Mouse (Mus musculus) B cell, adult 62 days (primary cell): ENCODE data around the gene Apbb1ip. TPM values are rescaled to one million over a fixed set of nuclear protein-coding genes. Genes with fewer than 3 reads are reported as not detected.

Source experiments
- total RNA-seq: library from RNA; stranded (reverse); gene quantifications from 4 replicates; pipeline ENCODE4 v1.2.4, GENCODE M21; 2023

Gene Apbb1ip
- 127 to 142 TPM (median 132 TPM) in 4 replicates for total RNA-seq

GRCm38 (mm10) chr2:22773549-22774180 lies at the start of gene Apbb1ip:
Gene Apbb1ip (plus strand): TSS chr2:22774094.

GRCm38 (mm10) chr2:22895282-22896273 lies 121.7 kb downstream of the Apbb1ip start, which contains the start of gene Pdss1:
Gene Pdss1 (plus strand): TSS chr2:22895522.

Other genes starting within 250 kb of the Apbb1ip start
- gene Gad2, start 151.9 kb upstream of the Apbb1ip start, total RNA-seq, result not detected in 4 replicates
- 7.5 to 11.0 TPM (median 10.0 TPM) in 4 replicates for gene Pdss1, start 121.4 kb downstream of the Apbb1ip start, total RNA-seq